Comparison of ENCODE assay signal across 12 mouse cellular contexts in the genomic region with DNA sequence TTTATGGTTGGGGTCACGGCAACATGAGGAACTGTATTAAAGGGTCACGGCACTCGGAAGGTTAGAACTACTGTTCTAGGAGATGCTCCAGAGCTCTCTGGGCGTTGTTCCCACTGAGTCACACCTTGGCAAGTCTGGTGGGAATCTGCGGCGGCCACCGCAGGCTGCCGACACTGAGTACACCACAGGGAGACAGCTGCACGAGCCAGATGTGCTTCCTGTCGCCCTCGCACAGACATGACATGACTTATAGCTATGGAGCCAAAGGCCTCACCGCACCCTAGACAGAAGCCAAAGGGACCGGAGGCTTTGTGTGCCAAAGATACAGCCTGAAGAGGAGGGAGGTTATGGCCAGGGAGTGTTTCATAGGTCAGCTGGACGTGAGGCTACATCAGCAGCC. TPM values are rescaled to one million over a fixed set of nuclear protein-coding genes. Genes with fewer than 3 reads are reported as not detected.
A peak's percentile ranks its signal among the peaks of the same experiment; 100 is the strongest.
DNase-seq lines count a peak whose midpoint lies in the region; ATAC-seq and TF ChIP-seq lines count a peak whose summit lies in the region.
"Had no signal": no experiment of that assay in that cellular context is flagged by ENCODE, and none has a peak within 500 bp of the region (broad histone marks: within the 10 kb centered on the region; RNA-seq: fewer than 3 reads in every experiment).

No protein-coding gene starts in this region.

- peak overlapping the region; percentile 57; the same call in 1 of the 2 replicates for H3K27ac ChIP-seq in liver, postnatal 0 days (ENCODE audit: low read depth)
- H3K27ac ChIP-seq in liver, embryonic 12.5 days, result no peak overlapping the region
- no peak overlapping the region for H3K27ac ChIP-seq in forebrain, embryonic 13.5 days

- no peak for DNase-seq in liver, postnatal 0 days
- peak; percentile 54 to 60 for DNase-seq in heart, postnatal 36 days
- peak; percentile 79 for DNase-seq in thymus, postnatal 0 days (ENCODE audit: low spot score)
- DNase-seq in right cerebral cortex, adult 18-20 months, result no peak
- DNase-seq in layer of hippocampus, adult 9-11 months, result no peak
- DNase-seq: embryo, embryonic 11 days; forebrain, postnatal 0 days; liver had no signal

- H3K4me3 ChIP-seq in liver, postnatal 0 days (ENCODE audit: low read depth, low read length), result no peak overlapping the region
- H3K4me3 ChIP-seq in liver, embryonic 12.5 days, result no peak overlapping the region
- H3K4me3 ChIP-seq in forebrain, embryonic 13.5 days, result no peak overlapping the region

- no peaks in the 10 kb centered on the region for H3K9me3 ChIP-seq in liver, postnatal 0 days (ENCODE audit: low read length)
- H3K9me3 ChIP-seq in liver, embryonic 12.5 days (replicated peaks), result no peaks in the 10 kb centered on the region
- H3K9me3 ChIP-seq in forebrain, embryonic 13.5 days (replicated peaks), result no peaks in the 10 kb centered on the region

- TF ChIP-seq CTCF in liver, postnatal 0 days (IDR thresholded peaks at IDR 0.05; ENCODE audit: low read depth), result no peak

- H3K9ac ChIP-seq in liver, postnatal 0 days (replicated peaks), result no peak overlapping the region
- no peak overlapping the region for H3K9ac ChIP-seq in liver, embryonic 12.5 days
- H3K9ac ChIP-seq in forebrain, embryonic 13.5 days, result no peak overlapping the region
- H3K9ac ChIP-seq: forebrain, postnatal 0 days had no signal

- 39% methylated on average over 14 of the region's 14 CpGs for WGBS in liver, postnatal 0 days (ENCODE audit: insufficient replicate concordance)
- 41% methylated on average over 14 of the region's 14 CpGs for WGBS in liver, embryonic 12.5 days (ENCODE audit: insufficient replicate concordance)
- WGBS in forebrain, embryonic 13.5 days, result 86% methylated on average over 14 of the region's 14 CpGs

- peak; percentile 48 for ATAC-seq in liver, postnatal 0 days
- ATAC-seq in liver, embryonic 12.5 days, result no peak
- peak; percentile 68 for ATAC-seq in common myeloid progenitor, adult 5-6 weeks (replicated peaks; ENCODE audit: low read depth, poor library complexity, severe bottlenecking)
- no peak for ATAC-seq in forebrain, embryonic 13.5 days
- ATAC-seq: forebrain, postnatal 0 days had no signal

- H3K27me3 ChIP-seq in liver, postnatal 0 days (ENCODE audit: insufficient read depth, low read length), result no peaks in the 10 kb centered on the region
- peaks cover 9% of the 10 kb centered on the region; the same call in 1 of the 2 replicates for H3K27me3 ChIP-seq in liver, embryonic 12.5 days (replicated peaks)
- H3K27me3 ChIP-seq in forebrain, embryonic 13.5 days, result no peaks in the 10 kb centered on the region

- no peak overlapping the region for H3K4me2 ChIP-seq in liver, postnatal 0 days (ENCODE audit: low read depth, low read length)
- H3K4me2 ChIP-seq in liver, embryonic 12.5 days, result no peak overlapping the region
- no peak overlapping the region for H3K4me2 ChIP-seq in forebrain, embryonic 13.5 days
- H3K4me2 ChIP-seq: midbrain, embryonic 11.5 days had no signal

- TF ChIP-seq EP300 in liver, postnatal 0 days (IDR thresholded peaks at IDR 0.05; ENCODE audit: low read depth), result no peak

- peaks cover 12% of the 10 kb centered on the region for H3K4me1 ChIP-seq in liver, postnatal 0 days (ENCODE audit: insufficient read depth)
- H3K4me1 ChIP-seq in liver, embryonic 12.5 days, result no peaks in the 10 kb centered on the region
- peaks cover 32% of the 10 kb centered on the region for H3K4me1 ChIP-seq in forebrain, embryonic 13.5 days

- peaks cover 2% of the 10 kb centered on the region; the same call in 1 of the 2 replicates for H3K36me3 ChIP-seq in liver, postnatal 0 days (replicated peaks; ENCODE audit: insufficient read depth, low read length)
- peaks cover 3% of the 10 kb centered on the region for H3K36me3 ChIP-seq in liver, embryonic 12.5 days
- peaks cover 3% of the 10 kb centered on the region for H3K36me3 ChIP-seq in forebrain, embryonic 13.5 days (ENCODE audit: poor library complexity, severe bottlenecking)

- intact Hi-C loops in heart, postnatal 36 days (cut with DNase I), result no loop called here

RNA-seq across cellular contexts. Expression of a gene that starts 22.3 kb away (rescaled TPM):
- 29.7 and 30.0 TPM in 2 replicates for polyA plus RNA-seq in liver, postnatal 0 days (2015; fragmentation: Nextera tagmentation; extraction: Ambion mirVana)
- 23.6 and 24.0 TPM in 2 replicates for polyA plus RNA-seq in liver, embryonic 12.5 days (2016; fragmentation: Nextera tagmentation; extraction: Ambion mirVana)
- 46.6 and 49.1 TPM in 2 replicates for total RNA-seq in common myeloid progenitor, adult 5-6 weeks (2017)
- 10 to 100 TPM; 29.9 to 30.0 TPM for total RNA-seq in heart, postnatal 36 days (2021)
- polyA plus RNA-seq in thymus, postnatal 0 days (2015; fragmentation: Nextera tagmentation; extraction: Ambion mirVana), result 89.7 and 93.1 TPM in 2 replicates
- 85.8 and 89.8 TPM in 2 replicates for polyA plus RNA-seq in forebrain, embryonic 13.5 days (2015; fragmentation: Nextera tagmentation; extraction: Ambion mirVana)

RNA-seq across cellular contexts. Expression of a gene that starts 22.4 kb away (rescaled TPM):
- 97.5 and 99.9 TPM in 2 replicates for polyA plus RNA-seq in liver, postnatal 0 days (2015; fragmentation: Nextera tagmentation; extraction: Ambion mirVana)
- 116 and 123 TPM in 2 replicates for polyA plus RNA-seq in liver, embryonic 12.5 days (2016; fragmentation: Nextera tagmentation; extraction: Ambion mirVana)
- 59.2 and 61.6 TPM in 2 replicates for total RNA-seq in common myeloid progenitor, adult 5-6 weeks (2017)
- 10 to 100 TPM; 78.2 to 81.0 TPM for total RNA-seq in heart, postnatal 36 days (2021)
- 156 TPM in 2 replicates for polyA plus RNA-seq in thymus, postnatal 0 days (2015; fragmentation: Nextera tagmentation; extraction: Ambion mirVana)
- polyA plus RNA-seq in forebrain, embryonic 13.5 days (2015; fragmentation: Nextera tagmentation; extraction: Ambion mirVana), result 168 and 171 TPM in 2 replicates

RNA-seq across cellular contexts. Expression of a gene that starts 52.0 kb away (rescaled TPM):
- 0.04 TPM in 1 of 2 replicates, not detected in the other for polyA plus RNA-seq in liver, postnatal 0 days (2015; fragmentation: Nextera tagmentation; extraction: Ambion mirVana)
- not detected in 2 replicates for polyA plus RNA-seq in liver, embryonic 12.5 days (2016; fragmentation: Nextera tagmentation; extraction: Ambion mirVana)
- not detected in 2 replicates for total RNA-seq in common myeloid progenitor, adult 5-6 weeks (2017)
- total RNA-seq in heart, postnatal 36 days (2021), result not detected
- polyA plus RNA-seq in thymus, postnatal 0 days (2015; fragmentation: Nextera tagmentation; extraction: Ambion mirVana), result 0.09 TPM in 2 replicates
- polyA plus RNA-seq in forebrain, embryonic 13.5 days (2015; fragmentation: Nextera tagmentation; extraction: Ambion mirVana), result 0.72 and 1.4 TPM in 2 replicates

Comparison
In these comparisons a context has a peak if more than half of its experiments do, and no peak if none do; other contexts are left out.
1. ATAC-seq: peak in liver, postnatal 0 days (single experiment) and common myeloid progenitor, adult 5-6 weeks (single experiment); none in liver, embryonic 12.5 days (single experiment) and forebrain, embryonic 13.5 days (single experiment).
2. DNase-seq: peak in heart, postnatal 36 days (2 of 2) and thymus, postnatal 0 days (single experiment); none in liver, postnatal 0 days (single experiment), right cerebral cortex, adult 18-20 months (single experiment) and layer of hippocampus, adult 9-11 months (single experiment).